Mouse (Mus musculus) limb, embryonic 10.5 days (tissue): Measurements from ENCODE around the gene Msh6. TPM values are rescaled to one million over a fixed set of nuclear protein-coding genes. Genes with fewer than 3 reads are reported as not detected.
"Not testable (repeated sequence)": the region's sequence is repeated elsewhere in the genome, so short reads cannot be mapped to it uniquely, and the experiment has no call there.

Experiments
- DNase-seq: peaks from one replicate; pipeline ENCODE4 v3.0.0-alpha.2; 2017; ENCODE audit warnings: low spot score
- H3K27ac ChIP-seq: fragments of 300-500 bp; sonication (generic); 2 replicates; pipeline ENCODE4 v1.5.1; 2016; ENCODE audit warnings: mild to moderate bottlenecking
- H3K27me3 ChIP-seq: fragments of 300-500 bp; sonication (generic); 2 replicates; pipeline ENCODE4 v1.6.1; 2016; ENCODE audit warnings: low read depth, mild to moderate bottlenecking; ENCODE audit not compliant: poor library complexity, severe bottlenecking
- H3K36me3 ChIP-seq: fragments of 300-500 bp; sonication (generic); 2 replicates; pipeline ENCODE4 v1.6.1; 2016; ENCODE audit warnings: mild to moderate bottlenecking, moderate library complexity
- H3K4me1 ChIP-seq: fragments of 300-500 bp; sonication (generic); 2 replicates; pipeline ENCODE4 v1.6.1; 2016
- H3K4me3 ChIP-seq: fragments of 300-500 bp; sonication (generic); 2 replicates; pipeline ENCODE4 v1.5.1; 2016; ENCODE audit warnings: mild to moderate bottlenecking, moderate library complexity
- H3K9me3 ChIP-seq: fragments of 300-500 bp; sonication (generic); replicated peaks from 2 replicates; pipeline ENCODE4 v1.6.1; 2016; ENCODE audit warnings: mild to moderate bottlenecking
- WGBS: fragments of 180-500 bp; shearing (Covaris S2); methylation state at CpG from one replicate; pipeline ENCODE4 v1.1.7; 2016; 5-methylcytosine and 5-hydroxymethylcytosine counted together
- polyA plus RNA-seq: library from polyadenylated mRNA; unstranded; fragments of >200 nt; fragmentation: Nextera tagmentation; extraction: Ambion mirVana; gene quantifications from 2 replicates; pipeline ENCODE4 v1.2.1, GENCODE M21; 2016

Msh6 gene
- 93.6 and 104 TPM in 2 replicates for polyA plus RNA-seq

DNA sequence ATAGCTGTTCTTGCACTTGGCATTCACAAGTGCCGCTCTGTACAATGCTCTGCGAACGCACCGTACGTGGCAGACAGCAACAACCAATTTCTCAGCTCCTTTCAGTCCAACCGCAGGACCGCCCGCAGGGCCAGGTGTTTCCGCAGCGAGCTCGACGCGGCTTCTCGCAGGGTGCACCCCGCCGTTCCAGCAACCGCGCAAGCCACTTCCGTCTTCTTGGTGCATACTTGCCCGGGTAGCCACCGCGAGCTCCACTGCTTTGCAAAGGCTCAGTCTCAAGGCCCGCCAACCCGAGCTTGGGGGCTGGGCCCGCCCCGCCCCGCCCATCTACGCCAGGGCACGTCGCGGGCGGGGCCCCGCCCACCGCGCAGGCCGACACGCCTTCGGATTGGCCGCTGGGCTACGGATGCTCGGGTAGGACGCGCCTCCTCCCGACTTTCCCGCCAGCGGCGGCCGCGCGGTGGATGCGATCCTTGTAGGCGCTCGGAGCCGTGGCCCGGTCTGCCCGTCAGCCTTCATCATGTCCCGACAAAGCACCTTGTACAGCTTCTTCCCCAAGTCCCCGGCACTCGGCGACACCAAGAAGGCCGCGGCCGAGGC, at the start of gene Msh6:
TSS of gene Msh6 (plus strand) at position 434 of the 600 bp plus-strand sequence.
- WGBS: under 1% methylated on average over 63 of the region's 63 CpGs
- H3K27ac ChIP-seq: peak within 1 kb of the TSS; percentile 98

GRCm38 (mm10) chr17:87934326-87934725, 40.5 kb upstream of the Msh6 start:
- no peaks in the 10 kb centered on the region for H3K4me1 ChIP-seq
- H3K27ac ChIP-seq: no peak overlapping the region
- no peaks in the 10 kb centered on the region for H3K27me3 ChIP-seq
- no peak overlapping the region for H3K4me3 ChIP-seq
- H3K9me3 ChIP-seq: no peaks in the 10 kb centered on the region
- no peak for DNase-seq
- no peaks in the 10 kb centered on the region for H3K36me3 ChIP-seq
- 86% methylated on average over 10 of the region's 10 CpGs for WGBS

More for the DNA sequence above, at the start of gene Msh6:
- Histone ChIP-seq H3K36me3 (peaks cover 33% of the 10 kb centered on the region), H3K27me3 (no peaks in the 10 kb centered on the region), H3K4me3 (peak within 1 kb of the TSS; percentile 100), H3K9me3 (no peaks in the 10 kb centered on the region), H3K4me1 (peaks cover 16% of the 10 kb centered on the region)
- peak; percentile 93 for DNase-seq

GRCm38 (mm10) chr17:87934736-87935135, 40.1 kb upstream of the Msh6 start:
- Histone ChIP-seq H3K27me3 (no peaks in the 10 kb centered on the region), H3K27ac (no peak overlapping the region), H3K36me3 (no peaks in the 10 kb centered on the region), H3K9me3 (no peaks in the 10 kb centered on the region), H3K4me3 (no peak overlapping the region), H3K4me1 (no peaks in the 10 kb centered on the region)
- WGBS: 91% methylated on average over 8 of the region's 8 CpGs
- DNase-seq: no peak

GRCm38 (mm10) chr17:87936156-87936555, 38.7 kb upstream of the Msh6 start:
- Histone ChIP-seq H3K9me3 (no peaks in the 10 kb centered on the region), H3K36me3 (no peaks in the 10 kb centered on the region), H3K27me3 (no peaks in the 10 kb centered on the region), H3K4me1 (no peaks in the 10 kb centered on the region), H3K27ac (no peak overlapping the region), H3K4me3 (no peak overlapping the region)
- WGBS: 94% methylated on average over 4 of the region's 4 CpGs
- no peak for DNase-seq

DNA sequence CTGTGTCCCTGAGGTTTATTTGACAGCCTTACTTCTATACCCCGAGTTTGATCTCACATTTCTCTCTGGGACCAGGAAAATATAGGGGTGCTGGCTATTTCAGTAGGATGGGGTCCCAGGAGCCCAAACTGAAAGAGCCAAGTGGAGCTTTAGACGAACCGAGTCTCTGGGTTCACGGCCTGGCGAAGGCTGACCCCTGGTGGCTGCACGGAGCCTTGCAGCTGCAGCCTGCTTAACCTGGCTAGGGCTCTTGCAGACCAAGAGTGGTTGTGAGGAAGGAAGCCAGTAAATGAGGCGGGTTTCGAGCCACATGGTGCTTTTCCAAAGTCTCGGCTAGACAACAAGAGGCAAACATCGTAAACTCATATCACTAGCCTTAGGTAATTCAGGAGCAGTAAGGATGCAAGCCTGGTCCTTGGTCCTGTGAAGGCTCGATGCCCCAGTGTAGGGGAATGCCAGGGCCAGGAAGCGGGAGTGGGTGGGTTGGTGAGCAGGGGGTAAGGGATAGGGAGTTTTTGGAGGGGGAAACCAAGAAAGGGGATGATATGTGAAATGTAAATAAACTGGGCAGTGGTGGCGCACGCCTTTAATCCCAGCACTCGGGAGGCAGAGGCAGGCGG, 25.8 kb upstream of the Msh6 start:
- DNase-seq: peak; percentile 87
- no peaks in the 10 kb centered on the region for H3K4me1 ChIP-seq
- H3K36me3 ChIP-seq: no peaks in the 10 kb centered on the region
- no peaks in the 10 kb centered on the region for H3K9me3 ChIP-seq
- no peaks in the 10 kb centered on the region for H3K27me3 ChIP-seq
- H3K4me3 ChIP-seq: no peak overlapping the region
- no peak overlapping the region for H3K27ac ChIP-seq
- 47% methylated on average over 16 of the region's 16 CpGs for WGBS

GRCm38 (mm10) chr17:87954618-87955124, 20.2 kb upstream of the Msh6 start:
- H3K4me1 ChIP-seq, H3K27me3 ChIP-seq, DNase-seq, H3K27ac ChIP-seq, H3K4me3 ChIP-seq, H3K36me3 ChIP-seq, H3K9me3 ChIP-seq: not testable (repeated sequence)
- WGBS: 93% methylated on average over 13 of the region's 13 CpGs

- H3K27ac ChIP-seq: no peak overlapping the region
Measured at GRCm38 (mm10) chr17:87957096-87957840, 17.6 kb upstream of the Msh6 start.

GRCm38 (mm10) chr17:87958283-87958682, 16.6 kb upstream of the Msh6 start:
- Histone ChIP-seq H3K9me3 (no peaks in the 10 kb centered on the region), H3K36me3 (no peaks in the 10 kb centered on the region), H3K27me3 (no peaks in the 10 kb centered on the region), H3K4me1 (no peaks in the 10 kb centered on the region; the same call in 1 of the 2 replicates), H3K27ac (no peak overlapping the region), H3K4me3 (no peak overlapping the region)
- WGBS: 69% methylated on average over 8 of the region's 8 CpGs
- no peak for DNase-seq

More at GRCm38 (mm10) chr17:87957096-87957840, 17.6 kb upstream of the Msh6 start:
- DNase-seq: no peak
- H3K36me3 ChIP-seq: no peaks in the 10 kb centered on the region
- H3K9me3 ChIP-seq: no peaks in the 10 kb centered on the region
- H3K4me1 ChIP-seq: no peaks in the 10 kb centered on the region; the same call in 1 of the 2 replicates
- H3K27me3 ChIP-seq: no peaks in the 10 kb centered on the region
- no peak overlapping the region for H3K4me3 ChIP-seq
- 74% methylated on average over 12 of the region's 12 CpGs for WGBS

DNA sequence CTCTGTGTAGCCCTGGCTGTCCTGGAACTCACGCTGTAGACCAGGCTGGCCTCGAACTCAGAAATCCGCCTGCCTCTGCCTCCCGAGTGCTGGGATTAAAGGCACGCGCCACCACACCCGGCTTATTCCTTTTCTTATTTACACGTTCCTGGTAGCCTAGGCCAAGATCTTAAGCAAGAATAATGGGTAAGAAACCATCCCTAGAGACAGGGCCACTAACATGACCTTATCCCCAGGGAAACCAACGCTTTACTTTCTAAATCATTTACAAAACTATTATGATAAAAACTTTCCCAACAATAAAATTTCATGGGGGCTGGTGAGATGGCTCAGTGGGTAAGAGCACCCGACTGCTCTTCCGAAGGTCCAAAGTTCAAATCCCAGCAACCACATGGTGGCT, 15.5 kb upstream of the Msh6 start:
- H3K9me3 ChIP-seq, H3K4me3 ChIP-seq, H3K27me3 ChIP-seq, DNase-seq, H3K36me3 ChIP-seq, H3K27ac ChIP-seq, H3K4me1 ChIP-seq: not testable (repeated sequence)
- 97% methylated on average over 11 of the region's 11 CpGs for WGBS

DNA sequence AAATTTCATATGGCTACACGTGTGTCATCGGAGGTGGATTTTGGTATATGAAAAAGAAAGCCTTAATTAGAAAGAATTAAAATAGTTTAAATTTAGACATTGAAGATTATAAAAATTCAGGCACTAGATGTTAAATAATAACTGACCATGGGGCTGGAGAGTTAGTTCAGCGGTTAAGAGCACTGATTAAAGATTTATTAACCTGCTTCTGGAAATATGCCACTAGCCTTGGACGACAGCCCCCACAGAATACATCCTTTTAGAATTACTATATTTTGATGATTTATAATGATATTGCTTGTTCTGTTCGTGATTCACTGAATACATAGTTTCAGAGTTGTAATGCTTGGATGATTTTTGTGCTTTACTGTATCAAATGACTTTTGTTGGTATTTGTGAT, 14.9 kb upstream of the Msh6 start:
- not testable (repeated sequence) for H3K9me3 ChIP-seq, H3K27me3 ChIP-seq, H3K27ac ChIP-seq, H3K4me3 ChIP-seq, H3K36me3 ChIP-seq, DNase-seq, H3K4me1 ChIP-seq
- WGBS: 94% methylated on average over 5 of the region's 5 CpGs

DNA sequence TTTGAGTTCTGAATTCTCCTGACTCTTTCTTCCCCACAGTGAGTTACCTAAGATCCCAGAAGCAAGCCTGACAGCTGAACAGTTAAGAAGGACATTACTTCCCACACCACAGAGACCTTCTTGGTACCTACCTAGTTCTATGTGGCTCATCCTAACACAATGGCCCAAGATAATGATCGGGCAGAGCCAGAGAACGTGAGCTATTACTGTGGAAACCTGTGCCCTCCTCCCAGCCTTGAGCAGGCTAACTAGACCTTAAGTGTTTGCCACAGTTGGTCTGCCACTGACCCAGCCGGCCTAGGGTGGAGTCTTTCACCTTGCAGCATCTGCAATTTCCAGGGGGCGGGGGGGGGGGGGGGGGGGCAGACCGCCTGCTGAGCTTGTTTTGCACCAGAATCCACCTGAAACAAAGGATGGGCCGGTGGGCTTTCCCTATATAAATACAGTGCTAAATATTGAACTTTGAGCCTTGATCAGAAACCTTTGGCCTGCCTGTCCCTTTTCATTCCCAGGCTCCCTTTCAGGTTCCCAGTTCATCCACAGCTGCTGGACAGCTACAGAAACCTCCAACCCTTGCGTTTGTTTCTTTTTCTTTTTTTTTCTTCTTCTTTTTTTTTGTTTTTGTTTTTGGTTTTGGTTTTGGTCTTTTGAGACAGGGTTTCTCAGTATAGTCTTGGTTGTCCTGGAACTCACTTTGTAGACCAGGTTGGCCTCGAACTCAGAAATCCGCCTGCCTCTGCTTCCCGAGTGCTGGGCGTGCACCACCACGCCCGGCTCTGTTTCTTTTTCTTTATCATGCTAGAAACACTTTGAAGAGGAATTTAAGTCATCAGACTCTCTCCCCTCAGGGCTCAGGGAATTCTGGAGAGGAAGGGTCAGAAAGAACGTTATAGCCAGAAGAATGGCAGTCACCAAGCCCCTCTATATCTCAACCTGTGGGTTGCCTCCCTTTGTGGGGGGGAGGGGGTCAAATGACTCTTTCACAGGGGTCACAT, 11.5 kb upstream of the Msh6 start:
- Histone ChIP-seq H3K36me3 (no peaks in the 10 kb centered on the region), H3K4me3 (no peak overlapping the region), H3K27ac (no peak overlapping the region), H3K27me3 (no peaks in the 10 kb centered on the region), H3K9me3 (no peaks in the 10 kb centered on the region), H3K4me1 (no peaks in the 10 kb centered on the region)
- 92% methylated on average over 13 of the region's 14 CpGs for WGBS
- no peak for DNase-seq

DNA sequence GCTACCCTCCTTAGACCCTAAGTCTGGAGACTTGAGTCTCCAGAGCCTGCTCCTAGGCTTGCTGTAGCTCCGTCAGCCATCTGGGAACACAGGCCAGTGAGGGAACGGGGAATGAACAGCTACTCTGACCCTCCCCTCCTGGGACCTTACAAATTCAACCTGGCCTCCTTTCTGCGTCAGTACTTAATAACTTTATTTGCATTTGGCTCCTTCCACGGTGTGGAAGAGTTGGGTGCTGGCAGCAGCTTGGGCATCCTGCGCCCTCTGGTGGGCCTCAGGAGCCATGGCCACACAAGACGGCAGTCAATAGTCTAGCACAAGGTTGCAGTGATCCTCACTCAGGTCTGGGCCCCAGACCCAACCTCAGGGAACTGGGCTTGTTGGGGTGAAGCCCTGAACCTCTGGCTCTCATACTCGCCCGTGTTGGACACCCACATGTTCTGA, 6.4 kb upstream of the Msh6 start:
- not testable (repeated sequence) for H3K9me3 ChIP-seq, H3K4me3 ChIP-seq, H3K36me3 ChIP-seq, H3K27me3 ChIP-seq, H3K4me1 ChIP-seq, H3K27ac ChIP-seq, DNase-seq
- WGBS: 41% methylated on average over 7 of the region's 8 CpGs
